Mouse (Mus musculus) 3T3-L1 (cell line): ENCODE results near the gene Mblac1.
A peak's percentile ranks its signal among the peaks of the same experiment; 100 is the strongest.
"Not testable (repeated sequence)": the region's sequence is repeated elsewhere in the genome, so short reads cannot be mapped to it uniquely, and the experiment has no call there.

Experiments
- DNase-seq: peaks from one replicate; pipeline ENCODE4 v3.0.0-alpha.2; 2015; ENCODE audit warnings: low read depth, low spot score

Mblac1 gene

GRCm38 (mm10) chr5:138207873-138208272, 13.8 kb downstream of the Mblac1 start:
- DNase-seq: no peak

- DNase-seq: not testable (repeated sequence)
Measured at GRCm38 (mm10) chr5:138216632-138217031, 22.5 kb downstream of the Mblac1 start.

GRCm38 (mm10) chr5:138219864-138220263, 25.8 kb downstream of the Mblac1 start:
- no peak for DNase-seq

- DNase-seq: peak; percentile 91
Measured at GRCm38 (mm10) chr5:138222111-138222510, 28.0 kb downstream of the Mblac1 start.

- DNase-seq: no peak
Measured at GRCm38 (mm10) chr5:138223287-138223686, 29.2 kb downstream of the Mblac1 start.

GRCm38 (mm10) chr5:138225700-138226099, 31.6 kb downstream of the Mblac1 start, which contains the start of gene Nxpe5:
TSS of gene Nxpe5 (plus strand) at chr5:138225898.
- DNase-seq: no peak

- DNase-seq: no peak
Measured at GRCm38 (mm10) chr5:138226491-138226890, 32.4 kb downstream of the Mblac1 start.

- DNase-seq: no peak
Measured at GRCm38 (mm10) chr5:138227367-138227766, 33.3 kb downstream of the Mblac1 start.

- DNase-seq: peak; percentile 60
Measured at GRCm38 (mm10) chr5:138228026-138228425, 33.9 kb downstream of the Mblac1 start.

GRCm38 (mm10) chr5:138229511-138229910, 35.4 kb downstream of the Mblac1 start:
- no peak for DNase-seq

GRCm38 (mm10) chr5:138233778-138234177, 39.7 kb downstream of the Mblac1 start:
- DNase-seq: no peak

- DNase-seq: no peak
Measured at GRCm38 (mm10) chr5:138234224-138234623, 40.1 kb downstream of the Mblac1 start.

GRCm38 (mm10) chr5:138241511-138241910, 47.4 kb downstream of the Mblac1 start:
- no peak for DNase-seq
